Mouse (Mus musculus) kidney, embryonic 14.5 days (tissue): ENCODE results near the gene Traf7. TPM values are rescaled to one million over a fixed set of nuclear protein-coding genes. Genes with fewer than 3 reads are reported as not detected.

ENCODE experiments used
- ATAC-seq: fragments of 200-750 bp; cut with Nextera tagmentation; 2 replicates; pipeline ENCODE4 v1.8.0; 2017; ENCODE audit warnings: moderate number of reproducible peaks, mild to moderate bottlenecking, moderate TSS enrichment, moderate library complexity; ENCODE audit not compliant: low FRiP score, low TSS enrichment
- H3K27ac ChIP-seq: fragments of 300-500 bp; sonication (generic); 2 replicates; pipeline ENCODE4 v1.5.1; 2014; ENCODE audit warnings: low read depth, mild to moderate bottlenecking, low read length, moderate library complexity, mixed read lengths
- H3K27me3 ChIP-seq: fragments of 300-500 bp; sonication (generic); 2 replicates; pipeline ENCODE4 v1.6.1; 2014; ENCODE audit warnings: mild to moderate bottlenecking, low read length; ENCODE audit not compliant: control insufficient read depth, insufficient read depth
- H3K36me3 ChIP-seq: fragments of 300-500 bp; sonication (generic); 2 replicates; pipeline ENCODE4 v1.6.1; 2014; ENCODE audit warnings: low read length, mixed read lengths; ENCODE audit not compliant: control insufficient read depth, insufficient read depth
- H3K4me1 ChIP-seq: fragments of 300-500 bp; sonication (generic); 2 replicates; pipeline ENCODE4 v1.6.1; 2014; ENCODE audit warnings: low read length, mixed read lengths; ENCODE audit not compliant: control insufficient read depth, insufficient read depth
- H3K4me2 ChIP-seq: fragments of 300-500 bp; sonication (generic); replicated peaks from 2 replicates; pipeline ENCODE4 v1.6.1; 2014; ENCODE audit warnings: low read depth, mild to moderate bottlenecking, low read length
- H3K4me3 ChIP-seq: fragments of 300-500 bp; sonication (generic); 2 replicates; pipeline ENCODE4 v1.5.1; 2014; ENCODE audit warnings: mild to moderate bottlenecking, low read length
- H3K9ac ChIP-seq: fragments of 300-500 bp; sonication (generic); 2 replicates; pipeline ENCODE4 v1.6.1; 2014; ENCODE audit warnings: low read depth, mild to moderate bottlenecking, low read length, moderate library complexity
- H3K9me3 ChIP-seq: fragments of 300-500 bp; sonication (generic); 2 replicates; pipeline ENCODE4 v1.6.1; 2016; ENCODE audit warnings: low read length; ENCODE audit not compliant: control insufficient read depth
- WGBS: fragments of 180-500 bp; shearing (Covaris S2); extraction: QIAGEN DNeasy Blood & Tissue Kit; methylation state at CpG from one replicate; pipeline ENCODE4 v1.1.7; 2014; 5-methylcytosine and 5-hydroxymethylcytosine counted together
- polyA plus RNA-seq: library from polyadenylated mRNA; unstranded; fragments of >200 nt; fragmentation: Nextera tagmentation; extraction: Ambion mirVana; gene quantifications from 2 replicates; pipeline ENCODE4 v1.2.1, GENCODE M21; 2014

Gene Traf7
- polyA plus RNA-seq, 1 experiment from 2014 or later = 88.5 TPM

DNA sequence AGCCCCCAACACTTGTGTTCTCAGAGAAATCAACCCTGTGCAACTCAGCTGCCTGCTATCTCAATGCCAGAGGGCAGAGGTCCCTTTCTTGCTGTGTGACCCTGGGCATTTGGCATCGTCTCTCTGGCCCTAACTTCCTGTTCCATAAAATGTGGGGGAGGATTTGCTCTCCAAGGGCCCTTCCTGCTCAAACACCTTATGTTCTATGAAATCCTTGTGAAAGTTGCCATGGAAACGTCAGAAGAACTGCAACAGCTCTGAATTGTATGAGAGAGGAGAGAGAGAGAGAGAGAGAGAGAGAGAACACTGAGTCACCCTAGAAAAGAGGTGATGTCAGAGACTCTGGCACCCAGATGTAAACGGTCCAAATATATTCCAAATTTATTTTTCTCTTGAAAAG is 9.8 kb upstream of the Traf7 start:
- Histone ChIP-seq H3K4me1 (peaks cover 9% of the 10 kb centered on the region), H3K27me3 (no peaks in the 10 kb centered on the region), H3K36me3 (no peaks in the 10 kb centered on the region), H3K27ac (no peak overlapping the region), H3K4me3 (no peak overlapping the region), H3K9me3 (no peaks in the 10 kb centered on the region), H3K9ac (no peak overlapping the region), H3K4me2 (no peak overlapping the region)
- ATAC-seq = no peak
- WGBS = 47% methylated on average over 3 of the region's 3 CpGs

DNA sequence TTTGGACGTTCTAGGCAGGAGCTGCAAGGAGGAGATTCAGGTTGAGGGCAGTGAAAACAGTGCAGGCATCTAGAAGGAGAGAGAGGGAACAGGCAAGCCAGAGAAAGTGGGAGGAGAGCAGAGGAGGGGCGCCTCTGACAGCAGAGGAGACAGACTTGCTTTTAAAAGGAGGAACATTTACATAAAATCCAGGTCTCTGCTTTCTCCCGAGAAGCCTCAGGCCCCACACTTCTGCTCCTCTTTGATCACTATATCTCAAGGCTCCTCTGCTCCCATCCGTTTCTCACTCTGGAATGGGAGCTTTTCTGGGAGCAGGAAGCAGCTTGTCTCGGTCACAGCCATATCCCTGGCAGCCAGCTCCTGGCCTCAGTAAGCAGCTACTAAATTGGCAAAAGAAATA is 7.6 kb upstream of the Traf7 start:
- no peak overlapping the region for H3K9ac ChIP-seq
- H3K4me3 ChIP-seq = no peak overlapping the region
- H3K4me2 ChIP-seq = no peak overlapping the region
- ATAC-seq = no peak
- peaks cover 9% of the 10 kb centered on the region for H3K36me3 ChIP-seq
- peaks cover 14% of the 10 kb centered on the region for H3K4me1 ChIP-seq
- no peak overlapping the region for H3K27ac ChIP-seq
- no peaks in the 10 kb centered on the region for H3K9me3 ChIP-seq
- H3K27me3 ChIP-seq = no peaks in the 10 kb centered on the region
- WGBS = 45% methylated on average over 5 of the region's 5 CpGs

DNA sequence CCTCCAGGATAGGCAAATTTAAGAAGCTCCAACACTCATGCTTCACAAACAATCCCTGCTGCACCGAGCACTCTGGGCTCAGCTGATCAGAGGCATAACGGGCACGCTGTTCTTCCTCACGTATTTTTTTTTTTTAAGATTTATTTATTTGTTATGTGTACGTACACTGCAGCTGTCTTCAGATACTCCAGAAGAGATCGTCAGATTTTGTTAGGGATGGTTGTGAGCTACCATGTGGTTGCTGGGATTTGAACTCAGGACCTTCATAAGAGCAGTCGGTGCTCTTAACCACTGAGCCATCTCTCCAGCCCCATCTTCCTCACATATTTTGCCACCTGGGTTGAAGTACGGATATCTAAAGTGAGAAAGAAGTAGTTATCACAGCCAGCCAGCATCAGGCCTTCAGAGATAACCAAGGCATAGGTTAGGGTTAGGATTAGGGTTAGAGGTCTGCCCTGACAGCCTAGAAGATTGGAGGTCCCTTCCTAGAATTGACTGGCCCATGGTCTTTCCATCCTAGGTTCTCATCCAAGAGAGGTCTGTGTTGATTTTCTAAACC is 6.5 kb upstream of the Traf7 start, which contains the start of gene Rab26:
Gene Rab26 (minus strand): TSS at position 51 of the 559 bp plus-strand sequence.
- no peak for ATAC-seq
- Histone ChIP-seq H3K4me3 (peak within 1 kb of the TSS; percentile 29), H3K9ac (peak within 1 kb of the TSS; percentile 57), H3K27me3 (no peaks in the 10 kb centered on the region), H3K4me1 (peaks cover 24% of the 10 kb centered on the region), H3K27ac (no peak within 1 kb of the TSS), H3K4me2 (peak within 1 kb of the TSS; percentile 47), H3K9me3 (no peaks in the 10 kb centered on the region), H3K36me3 (peaks cover 20% of the 10 kb centered on the region)
- WGBS = 91% methylated on average over 8 of the region's 8 CpGs

DNA sequence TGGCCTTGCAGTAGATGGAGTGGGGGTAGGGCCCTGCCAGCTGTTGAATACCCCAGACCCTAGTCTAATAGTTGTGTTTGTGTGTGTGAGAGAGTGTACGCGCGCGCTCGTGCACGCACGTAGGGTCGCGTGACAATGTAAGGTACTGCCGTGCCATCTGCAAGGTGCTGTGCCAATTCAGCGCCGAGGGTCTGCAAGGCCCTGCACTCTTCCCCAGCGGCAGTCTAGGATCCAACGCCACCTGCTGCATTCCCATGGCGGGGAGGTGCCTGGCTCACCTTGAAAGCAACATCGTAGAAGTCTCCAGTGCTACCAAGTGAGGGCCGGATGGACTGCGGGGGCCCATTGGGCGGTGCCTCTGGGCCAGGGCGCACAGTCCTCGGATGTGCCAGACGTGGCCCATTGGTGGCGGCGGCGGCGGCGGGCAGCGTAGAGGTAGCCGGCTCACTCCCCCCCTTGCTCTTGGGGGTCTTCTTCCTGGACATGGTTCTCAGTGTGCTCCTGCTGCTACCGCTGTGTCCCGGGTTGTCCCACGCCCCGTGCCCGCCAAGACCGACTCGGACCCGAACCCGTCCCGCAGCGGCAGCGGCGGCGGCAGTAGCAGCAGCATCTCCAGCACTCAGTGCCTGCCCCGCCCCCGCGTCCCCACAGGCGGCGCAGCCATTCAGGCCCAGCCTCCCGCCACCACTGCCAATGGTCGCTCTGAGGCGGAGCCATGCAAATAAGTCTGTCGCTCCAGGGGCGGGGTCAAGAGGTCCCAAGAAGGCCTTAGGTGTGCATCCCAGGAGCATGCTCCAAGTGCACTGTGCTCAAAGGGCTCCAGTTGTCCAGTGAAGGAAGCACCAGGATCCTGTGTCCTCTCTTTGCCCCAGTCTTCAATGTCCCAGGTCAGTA is 5.6 kb upstream of the Traf7 start:
- WGBS = 6% methylated on average over 51 of the region's 53 CpGs
- ATAC-seq = peak; percentile 62

DNA sequence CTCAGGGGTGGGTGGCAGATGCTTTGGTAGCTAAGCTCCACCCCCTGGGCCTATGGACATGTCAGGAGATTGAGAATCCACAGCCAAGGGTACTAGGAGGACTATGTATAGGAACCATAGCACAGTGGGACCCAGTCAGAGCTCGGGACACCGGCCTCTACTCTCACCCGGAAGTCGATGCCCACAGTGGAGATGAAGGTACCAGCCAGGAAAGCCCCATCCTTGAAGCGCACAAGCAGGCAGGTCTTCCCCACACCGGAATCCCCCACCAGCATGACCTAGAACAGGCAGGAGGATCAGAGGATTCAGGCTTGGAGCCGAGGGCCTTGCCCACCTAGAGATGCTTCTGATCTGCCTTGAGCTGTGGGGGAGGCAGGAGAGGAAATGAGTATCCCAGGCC is 4.3 kb upstream of the Traf7 start:
- Histone ChIP-seq H3K36me3 (peaks cover 21% of the 10 kb centered on the region), H3K27ac (no peak overlapping the region), H3K9me3 (no peaks in the 10 kb centered on the region), H3K4me2 (0 out of 2 replicates have a peak overlapping the region, but pooled peaks have one; percentile 10), H3K9ac (peak overlapping the region; percentile 57; the same call in 1 of the 2 replicates), H3K4me1 (peaks cover 28% of the 10 kb centered on the region), H3K27me3 (no peaks in the 10 kb centered on the region), H3K4me3 (no peak overlapping the region)
- ATAC-seq = no peak
- 77% methylated on average over 7 of the region's 7 CpGs for WGBS

More for the DNA sequence above, 5.6 kb upstream of the Traf7 start:
- Histone ChIP-seq H3K9ac (peak overlapping the region; percentile 57), H3K9me3 (no peaks in the 10 kb centered on the region), H3K27me3 (no peaks in the 10 kb centered on the region), H3K4me1 (peaks cover 27% of the 10 kb centered on the region), H3K4me3 (peak overlapping the region; percentile 29), H3K27ac (no peak overlapping the region), H3K4me2 (peak overlapping the region; percentile 47), H3K36me3 (peaks cover 21% of the 10 kb centered on the region)

DNA sequence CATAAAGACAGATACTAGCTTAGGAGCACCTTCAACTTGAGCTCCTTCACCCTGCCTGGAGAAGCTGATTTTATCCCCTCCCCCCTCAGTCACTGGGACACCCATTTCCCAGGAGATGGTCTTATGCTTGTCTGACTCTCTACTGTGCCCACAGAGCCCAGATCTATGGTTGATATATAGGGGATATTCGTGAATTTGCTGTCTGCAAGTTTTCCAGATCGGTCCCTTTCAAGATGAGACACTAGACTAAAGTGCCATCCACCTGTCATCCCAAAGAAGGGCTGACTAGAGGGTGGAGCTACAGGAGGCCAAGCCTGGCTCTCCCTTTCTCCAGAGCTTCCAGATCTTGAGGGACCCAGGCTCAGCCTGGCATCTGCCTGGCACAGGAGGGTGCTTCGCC is 3.3 kb upstream of the Traf7 start:
- WGBS = 75% methylated on average over 3 of the region's 3 CpGs

DNA sequence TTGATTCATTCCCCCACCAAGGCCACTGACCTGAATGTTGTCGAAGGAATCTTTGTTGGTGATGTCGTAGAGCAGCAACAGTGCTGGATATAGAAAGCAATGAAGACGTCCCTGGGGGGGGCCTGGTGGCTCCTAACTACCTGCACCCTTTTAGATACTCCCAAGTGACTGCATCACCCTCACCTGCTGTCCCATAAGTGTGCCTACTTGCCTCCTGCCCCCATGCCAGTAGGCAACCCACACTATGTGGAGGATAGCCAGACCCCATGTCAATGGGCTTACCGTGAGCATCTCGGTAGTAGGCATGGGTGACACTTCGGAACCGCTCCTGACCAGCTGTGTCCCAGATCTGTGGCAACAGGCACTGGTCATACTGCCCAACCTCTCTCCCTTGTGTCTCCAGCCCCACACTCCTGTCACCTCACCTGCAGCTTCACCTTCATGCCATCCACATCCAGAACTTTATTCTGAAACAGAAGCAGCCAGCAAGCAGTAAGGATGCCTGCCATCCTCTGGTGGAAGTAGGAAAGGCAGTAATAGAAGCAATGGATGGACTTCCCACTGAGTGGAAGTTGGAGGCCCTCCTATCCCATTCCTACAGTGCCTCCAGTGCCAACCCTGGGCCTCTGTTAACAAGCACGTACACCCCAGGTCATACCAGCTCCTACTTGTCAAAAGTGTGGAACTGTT is 2.8 kb upstream of the Traf7 start:
- 38% methylated on average over 8 of the region's 8 CpGs for WGBS
- Histone ChIP-seq H3K4me3 (peak overlapping the region; percentile 62; the same call in 1 of the 2 replicates), H3K4me2 (peak overlapping the region; percentile 79), H3K36me3 (peaks cover 21% of the 10 kb centered on the region), H3K9me3 (no peaks in the 10 kb centered on the region), H3K9ac (peak overlapping the region; percentile 78), H3K4me1 (peaks cover 33% of the 10 kb centered on the region), H3K27ac (peak overlapping the region; percentile 90; the same call in 1 of the 2 replicates), H3K27me3 (no peaks in the 10 kb centered on the region)
- ATAC-seq = no peak

More for the DNA sequence above, 3.3 kb upstream of the Traf7 start:
- Histone ChIP-seq H3K27me3 (no peaks in the 10 kb centered on the region), H3K4me2 (0 out of 2 replicates have a peak overlapping the region, but pooled peaks have one; percentile 1), H3K36me3 (peaks cover 21% of the 10 kb centered on the region), H3K9me3 (no peaks in the 10 kb centered on the region), H3K27ac (no peak overlapping the region), H3K4me3 (no peak overlapping the region), H3K4me1 (peaks cover 33% of the 10 kb centered on the region), H3K9ac (no peak overlapping the region)
- no peak for ATAC-seq

DNA sequence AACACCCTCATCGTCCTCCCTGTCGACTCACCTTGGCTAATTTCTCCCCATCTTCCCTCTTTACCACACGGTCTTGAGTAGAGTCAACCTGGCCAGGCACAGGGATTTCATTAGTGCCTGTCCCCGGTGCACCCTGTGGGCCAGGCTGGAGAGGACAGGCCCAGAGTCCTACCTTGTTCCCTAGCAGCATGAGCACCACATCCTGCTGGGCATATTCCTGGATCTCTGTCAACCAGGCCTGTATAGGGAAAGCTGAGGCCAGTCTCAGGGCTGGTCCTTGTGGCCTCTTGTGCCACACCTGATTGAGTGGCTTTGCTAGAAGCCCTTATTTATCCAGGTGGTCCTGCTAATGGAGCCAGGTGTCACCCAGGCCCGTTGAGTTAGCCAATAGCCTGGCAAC is 2.1 kb upstream of the Traf7 start:
- peak overlapping the region; percentile 62 for H3K4me3 ChIP-seq
- peak overlapping the region; percentile 79 for H3K4me2 ChIP-seq
- ATAC-seq = no peak
- no peaks in the 10 kb centered on the region for H3K27me3 ChIP-seq
- 22% methylated on average over 5 of the region's 5 CpGs for WGBS
- H3K27ac ChIP-seq = peak overlapping the region; percentile 90
- H3K4me1 ChIP-seq = peaks cover 33% of the 10 kb centered on the region
- H3K9me3 ChIP-seq = no peaks in the 10 kb centered on the region
- H3K9ac ChIP-seq = peak overlapping the region; percentile 78
- peaks cover 21% of the 10 kb centered on the region for H3K36me3 ChIP-seq
